ENCODE assay signal across 29 mouse cellular contexts in genomic region chr2:172291755-172292524, GRCm38 (mm10). TPM values are rescaled to one million over a fixed set of nuclear protein-coding genes. Genes with fewer than 3 reads are reported as not detected.
DNase-seq lines count a peak whose midpoint lies in the region; ATAC-seq lines count a peak whose summit lies in the region.
"Had no signal": no experiment of that assay in that cellular context is flagged by ENCODE, and none has a peak within 500 bp of the region (broad histone marks: within the 10 kb centered on the region; RNA-seq: fewer than 3 reads in every experiment).

No protein-coding gene starts in this region.

- ATAC-seq in heart, embryonic 11.5 days (replicated peaks; ENCODE audit: insufficient number of reproducible peaks, low FRiP score, low TSS enrichment), result no peak
- ATAC-seq in midbrain, embryonic 16.5 days, result no peak
- ATAC-seq in liver, embryonic 12.5 days, result no peak
- ATAC-seq: inflammation-experienced regulatory T-cells, adult 6 months; Patski had no signal

- H3K4me1 ChIP-seq in heart, embryonic 11.5 days (ENCODE audit: control insufficient read depth, insufficient read depth, low read length), result 0 out of 2 replicates have a peak, but pooled peaks cover 3% of the 10 kb centered on the region
- peaks cover 25% of the 10 kb centered on the region for H3K4me1 ChIP-seq in midbrain, embryonic 10.5 days
- peaks cover 7% of the 10 kb centered on the region for H3K4me1 ChIP-seq in midbrain, embryonic 16.5 days (ENCODE audit: control insufficient read depth, insufficient read depth, low read length)
- peaks cover 60% of the 10 kb centered on the region for H3K4me1 ChIP-seq in liver, embryonic 12.5 days
- H3K4me1 ChIP-seq: heart, embryonic 15.5 days had no signal

- H3K4me3 ChIP-seq in heart, embryonic 11.5 days (ENCODE audit: low read depth, low read length), result no peak overlapping the region
- H3K4me3 ChIP-seq in midbrain, embryonic 10.5 days, result no peak overlapping the region
- H3K4me3 ChIP-seq in midbrain, embryonic 16.5 days (ENCODE audit: low read depth, low read length), result no peak overlapping the region
- H3K4me3 ChIP-seq in liver, embryonic 12.5 days, result peak overlapping the region; percentile 45
- H3K4me3 ChIP-seq: heart, embryonic 15.5 days; limb, embryonic 13.5 days; midbrain, embryonic 13.5 days had no signal

- no peaks in the 10 kb centered on the region for H3K27me3 ChIP-seq in heart, embryonic 11.5 days (ENCODE audit: control insufficient read depth, insufficient read depth, low read length)
- peaks cover 4% of the 10 kb centered on the region; the same call in 1 of the 2 replicates for H3K27me3 ChIP-seq in midbrain, embryonic 10.5 days (ENCODE audit: low read depth, poor library complexity, severe bottlenecking)
- no peaks in the 10 kb centered on the region for H3K27me3 ChIP-seq in midbrain, embryonic 16.5 days (ENCODE audit: control insufficient read depth, insufficient read depth, low read depth, low read length)
- H3K27me3 ChIP-seq in liver, embryonic 12.5 days (replicated peaks), result peaks cover 6% of the 10 kb centered on the region; the same call in 1 of the 2 replicates
- H3K27me3 ChIP-seq: heart, embryonic 15.5 days; limb, embryonic 13.5 days; Patski had no signal

- DNase-seq in heart, adult 8-10 months (ENCODE audit: low spot score), result no peak
- DNase-seq in midbrain, embryonic 10.5 days (ENCODE audit: low spot score), result no peak
- DNase-seq in adrenal gland, postnatal 25 days, result no peak
- no peak for DNase-seq in adrenal gland, postnatal 10 days
- DNase-seq: adrenal gland, adult 2 months; cerebellum, adult 8-10 months; cerebellum, postnatal 36 days; gastrocnemius, postnatal 10 days; heart, postnatal 4 days; kidney, adult 18-20 months; kidney, postnatal 4 days; lung, embryonic 14.5 days; right cerebral cortex, postnatal 25 days; spleen, adult 18-20 months had no signal

- no peak overlapping the region; the same call in 1 of the 2 replicates for H3K4me2 ChIP-seq in heart, embryonic 11.5 days
- H3K4me2 ChIP-seq in midbrain, embryonic 16.5 days (ENCODE audit: low read length), result no peak overlapping the region
- peak overlapping the region; percentile 69 for H3K4me2 ChIP-seq in liver, embryonic 12.5 days
- H3K4me2 ChIP-seq: heart, embryonic 15.5 days; limb, embryonic 13.5 days; lung, embryonic 14.5 days; midbrain, embryonic 13.5 days had no signal

- no peaks in the 10 kb centered on the region for H3K36me3 ChIP-seq in heart, embryonic 11.5 days (ENCODE audit: control insufficient read depth, insufficient read depth, low read length)
- no peaks in the 10 kb centered on the region for H3K36me3 ChIP-seq in midbrain, embryonic 10.5 days
- no peaks in the 10 kb centered on the region for H3K36me3 ChIP-seq in midbrain, embryonic 16.5 days (ENCODE audit: control insufficient read depth, insufficient read depth, low read length)
- no peaks in the 10 kb centered on the region for H3K36me3 ChIP-seq in liver, embryonic 12.5 days
- H3K36me3 ChIP-seq: heart, embryonic 15.5 days; limb, embryonic 13.5 days; midbrain, embryonic 13.5 days had no signal

- no peaks in the 10 kb centered on the region for H3K9me3 ChIP-seq in heart, embryonic 11.5 days (replicated peaks; ENCODE audit: control insufficient read depth, low read length)
- H3K9me3 ChIP-seq in midbrain, embryonic 10.5 days (replicated peaks), result no peaks in the 10 kb centered on the region
- H3K9me3 ChIP-seq in midbrain, embryonic 16.5 days (replicated peaks; ENCODE audit: control insufficient read depth, low read length, poor library complexity, severe bottlenecking), result no peaks in the 10 kb centered on the region
- no peaks in the 10 kb centered on the region for H3K9me3 ChIP-seq in liver, embryonic 12.5 days (replicated peaks)
- H3K9me3 ChIP-seq: heart, embryonic 15.5 days; limb, embryonic 13.5 days; midbrain, embryonic 13.5 days had no signal

- peak overlapping the region; percentile 77 for H3K27ac ChIP-seq in heart, embryonic 11.5 days (ENCODE audit: low read depth, low read length)
- 0 out of 2 replicates have a peak overlapping the region, but pooled peaks have one; percentile 15 for H3K27ac ChIP-seq in midbrain, embryonic 10.5 days (replicated peaks)
- H3K27ac ChIP-seq in midbrain, embryonic 16.5 days (ENCODE audit: low read length), result no peak overlapping the region
- H3K27ac ChIP-seq in liver, embryonic 12.5 days, result peak overlapping the region; percentile 95
- H3K27ac ChIP-seq: heart, embryonic 15.5 days; limb, embryonic 13.5 days had no signal

- peak overlapping the region; percentile 43 for H3K9ac ChIP-seq in heart, embryonic 11.5 days (ENCODE audit: low read depth, low read length)
- no peak overlapping the region for H3K9ac ChIP-seq in midbrain, embryonic 16.5 days (ENCODE audit: low read depth, low read length)
- H3K9ac ChIP-seq in liver, embryonic 12.5 days, result peak overlapping the region; percentile 71
- H3K9ac ChIP-seq: heart, embryonic 15.5 days; limb, embryonic 13.5 days; lung, embryonic 14.5 days; midbrain, embryonic 13.5 days had no signal

- WGBS in heart, embryonic 11.5 days (ENCODE audit: insufficient replicate concordance), result 84% methylated on average over 14 of the region's 14 CpGs
- 94% methylated on average over 14 of the region's 14 CpGs for WGBS in midbrain, embryonic 10.5 days
- WGBS in midbrain, embryonic 16.5 days, result 93% methylated on average over 14 of the region's 14 CpGs
- 86% methylated on average over 14 of the region's 14 CpGs for WGBS in liver, embryonic 12.5 days (ENCODE audit: insufficient replicate concordance)

RNA-seq across cellular contexts. Expression of gene Mc3r, which starts 43.6 kb away (rescaled TPM):
- polyA plus RNA-seq in heart, embryonic 11.5 days (2014; fragmentation: Nextera tagmentation; extraction: Ambion mirVana), result 0.13 TPM in 1 of 2 replicates, not detected in the other
- total RNA-seq in heart, adult 8-10 months (2022), result not detected
- polyA plus RNA-seq in midbrain, embryonic 10.5 days (2016; fragmentation: Nextera tagmentation; extraction: Ambion mirVana), result not detected in 2 replicates
- polyA plus RNA-seq in midbrain, embryonic 16.5 days (2015; fragmentation: Nextera tagmentation; extraction: Ambion mirVana), result 0.64 and 0.73 TPM in 2 replicates
- polyA plus RNA-seq in liver, embryonic 12.5 days (2016; fragmentation: Nextera tagmentation; extraction: Ambion mirVana), result 0.05 and 0.12 TPM in 2 replicates
- total RNA-seq in adrenal gland, postnatal 25 days (2021), result not detected in 2 replicates
- not detected for total RNA-seq in adrenal gland, postnatal 10 days (2021)
- total RNA-seq: adrenal gland, adult 2 months; ES-E14; gastrocnemius, postnatal 10 days; granulocyte monocyte progenitor cell, adult 5-6 weeks; heart, postnatal 4 days; megakaryocyte, adult 5-6 weeks had no signal
- polyA plus RNA-seq: heart, embryonic 15.5 days; inflammation-experienced regulatory T-cells, adult 6 months; kidney, embryonic 16.5 days; lung, embryonic 14.5 days; neural tube, embryonic 11.5 days; Patski; testis, adult 2 months; urinary bladder, adult 2 months had no signal

RNA-seq across cellular contexts. Expression of gene Fam210b, which starts 53.4 kb away (rescaled TPM):
- polyA plus RNA-seq in heart, embryonic 11.5 days (2014; fragmentation: Nextera tagmentation; extraction: Ambion mirVana), result 24.1 and 26.6 TPM in 2 replicates
- 1 to 10 TPM; 5.0 to 7.1 (median 5.9) TPM for total RNA-seq in heart, adult 8-10 months (2022)
- 24.3 and 33.1 TPM in 2 replicates for polyA plus RNA-seq in midbrain, embryonic 10.5 days (2016; fragmentation: Nextera tagmentation; extraction: Ambion mirVana)
- polyA plus RNA-seq in midbrain, embryonic 16.5 days (2015; fragmentation: Nextera tagmentation; extraction: Ambion mirVana), result 21.2 and 24.0 TPM in 2 replicates
- polyA plus RNA-seq in liver, embryonic 12.5 days (2016; fragmentation: Nextera tagmentation; extraction: Ambion mirVana), result 128 and 138 TPM in 2 replicates
- 31.9 and 32.8 TPM in 2 replicates for total RNA-seq in adrenal gland, postnatal 25 days (2021)
- total RNA-seq in adrenal gland, postnatal 10 days (2021), result 10 to 100 TPM; 24.2 to 39.4 TPM
